Mouse (Mus musculus) testis, adult 2 months (tissue): ENCODE data around the gene Dnase2a.

Experiments
- CTCF ChIP-seq: fragments of 200-500 bp; IDR thresholded peaks from 2 replicates; pipeline ENCODE4 v1.5.1; 2012; ENCODE audit warnings: low read depth, mild to moderate bottlenecking, inconsistent platforms, low read length, moderate library complexity; ENCODE audit not compliant: control insufficient read depth, insufficient read depth, insufficient replicate concordance
- POLR2A ChIP-seq: fragments of 200-500 bp; IDR thresholded peaks from 2 replicates; pipeline ENCODE4 v1.6.1; 2012; ENCODE audit warnings: low read depth, mild to moderate bottlenecking, inconsistent platforms, low read length, moderate library complexity; ENCODE audit not compliant: control insufficient read depth

- no peak for TF ChIP-seq CTCF
- TF ChIP-seq POLR2A = no peak
These were observed 905 bp downstream of the Dnase2a start for GRCm38 (mm10) chr8:84909162-84909767.
